Mouse (Mus musculus): ENCODE measurements around the gene Adh6a. TPM values are rescaled to one million over a fixed set of nuclear protein-coding genes. Genes with fewer than 3 reads are reported as not detected.

The Adh6a gene
- total and polyA plus RNA-seq, 3 experiments = 1.5 TPM; not detected in 2

GRCm38 (mm10) chr3:138306290-138306683 lies 6.8 kb upstream of the Adh6a start:
- H3K4me3 ChIP-seq (ENCODE audit: control insufficient read depth in 1 of 2, insufficient read depth in 1 of 2, low read depth in 2 of 2, low read length in 2 of 2) = no peak overlapping the region
- H3K27me3 ChIP-seq (ENCODE audit: control insufficient read depth in 1 of 2, insufficient read depth in 2 of 2, low read length in 2 of 2) = peaks cover 2% of the 10 kb centered on the region in 2 experiments; a peak in 2 of 4 replicates
- no peaks in the 10 kb centered on the region for H3K4me1 ChIP-seq (ENCODE audit: control insufficient read depth in 1 of 2, insufficient read depth in 2 of 2, low read length in 2 of 2)
- DNase-seq (ENCODE audit: low read depth, low spot score) = no peak
- H3K36me3 ChIP-seq (ENCODE audit: control insufficient read depth in 1 of 2, insufficient read depth in 2 of 2, low read length in 2 of 2) = no peaks in the 10 kb centered on the region
- no peak overlapping the region for H3K27ac ChIP-seq (ENCODE audit: control insufficient read depth, low read depth, low read length)
- H3K9me3 ChIP-seq (replicated peaks; ENCODE audit: insufficient read depth, low read length) = no peaks in the 10 kb centered on the region
- H3K79me2 ChIP-seq (ENCODE audit: control insufficient read depth, insufficient read depth, low read length, poor library complexity) = no peaks in the 10 kb centered on the region
- TF ChIP-seq E2F4 (IDR thresholded peaks at IDR 0.05; ENCODE audit: borderline replicate concordance, low read depth, low read length) (no peak), ZKSCAN1 (IDR thresholded peaks at IDR 0.05; ENCODE audit: low read depth, low read length) (no peak), GABPA (IDR thresholded peaks at IDR 0.05; ENCODE audit: low read depth, low read length) (no peak), GATA1 (IDR thresholded peaks at IDR 0.05; ENCODE audit: low read depth, low read length) (no peak), ELF1 (IDR thresholded peaks at IDR 0.05; ENCODE audit: low read depth, low read length) (no peak), BHLHE40 (IDR thresholded peaks at IDR 0.05; ENCODE audit: borderline replicate concordance, low read depth, low read length) (no peak), MYB (IDR thresholded peaks at IDR 0.05; ENCODE audit: low read depth, low read length) (no peak), MAFK (IDR thresholded peaks at IDR 0.05; ENCODE audit: borderline replicate concordance, low read depth, low read length) (no peak), RCOR1 (IDR thresholded peaks at IDR 0.05; ENCODE audit: low read depth, low read length) (no peak), USF2 (IDR thresholded peaks at IDR 0.05; ENCODE audit: borderline replicate concordance in 1 of 2, insufficient read depth in 1 of 2, low read depth in 1 of 2, low read length in 2 of 2) (no peak), POLR2AphosphoS5 (IDR thresholded peaks at IDR 0.05; ENCODE audit: borderline replicate concordance, low read depth, low read length) (no peak), MAZ (IDR thresholded peaks at IDR 0.05; ENCODE audit: low read depth, low read length) (no peak), TAL1 (IDR thresholded peaks at IDR 0.05; ENCODE audit: low read length) (no peak), CHD1 (IDR thresholded peaks at IDR 0.05; ENCODE audit: low read depth, low read length) (no peak), MAX (IDR thresholded peaks at IDR 0.05; ENCODE audit: low read length) (no peak), TCF12 (IDR thresholded peaks at IDR 0.05; ENCODE audit: low read depth, low read length) (no peak), JUND (IDR thresholded peaks at IDR 0.05; ENCODE audit: low read depth, low read length) (no peak), EP300 (IDR thresholded peaks at IDR 0.05; ENCODE audit: low read depth in 1 of 2, low read length in 2 of 2) (no peak)
- no peak overlapping the region for H3K9ac ChIP-seq (ENCODE audit: control insufficient read depth, low read depth, low read length, poor library complexity, severe bottlenecking)

GRCm38 (mm10) chr3:138309910-138310309 lies 3.2 kb upstream of the Adh6a start:
- no peak for TF ChIP-seq ZNF384 (IDR thresholded peaks at IDR 0.05; ENCODE audit: low read depth, low read length)
- TF ChIP-seq BHLHE40 (IDR thresholded peaks at IDR 0.05; ENCODE audit: borderline replicate concordance, low read depth, low read length) = no peak
- TF ChIP-seq ZC3H11A (IDR thresholded peaks at IDR 0.05; ENCODE audit: low read depth, low read length) = no peak
- no peak for TF ChIP-seq UBTF (IDR thresholded peaks at IDR 0.05; ENCODE audit: borderline replicate concordance, insufficient read depth, low read depth, low read length)
- TF ChIP-seq MAZ (IDR thresholded peaks at IDR 0.05; ENCODE audit: low read depth, low read length) = no peak
- TF ChIP-seq JUND (IDR thresholded peaks at IDR 0.05; ENCODE audit: low read depth, low read length) = no peak
- TF ChIP-seq GATA1 (IDR thresholded peaks at IDR 0.05; ENCODE audit: low read depth, low read length) = no peak
- no peak for TF ChIP-seq MAFK (IDR thresholded peaks at IDR 0.05; ENCODE audit: borderline replicate concordance, low read depth, low read length)
- TF ChIP-seq TBP (IDR thresholded peaks at IDR 0.05; ENCODE audit: low read depth, low read length) = no peak
- no peak for TF ChIP-seq HCFC1 (IDR thresholded peaks at IDR 0.05; ENCODE audit: low read depth, low read length)
- TF ChIP-seq EP300 (IDR thresholded peaks at IDR 0.05; ENCODE audit: low read depth in 1 of 2, low read length in 2 of 2) = no peak
- TF ChIP-seq SIN3A (IDR thresholded peaks at IDR 0.05; ENCODE audit: low read length) = no peak
- no peak for TF ChIP-seq POLR2AphosphoS5 (IDR thresholded peaks at IDR 0.05; ENCODE audit: borderline replicate concordance, low read depth, low read length)
- no peak for TF ChIP-seq GABPA (IDR thresholded peaks at IDR 0.05; ENCODE audit: low read depth, low read length)
- no peak for TF ChIP-seq NELFE (IDR thresholded peaks at IDR 0.05; ENCODE audit: low read depth, low read length)
- H3K9me3 ChIP-seq (replicated peaks; ENCODE audit: insufficient read depth, low read length) = no peaks in the 10 kb centered on the region
- no peaks in the 10 kb centered on the region for H3K4me1 ChIP-seq (ENCODE audit: control insufficient read depth in 1 of 2, insufficient read depth in 2 of 2, low read length in 2 of 2)
- H3K27me3 ChIP-seq (ENCODE audit: control insufficient read depth in 1 of 2, insufficient read depth in 2 of 2, low read length in 2 of 2) = 0 out of 4 replicates have a peak, but pooled peaks cover 0 to 1% of the 10 kb centered on the region in 2 experiments
- no peak overlapping the region for H3K4me3 ChIP-seq (ENCODE audit: control insufficient read depth in 1 of 2, insufficient read depth in 1 of 2, low read depth in 2 of 2, low read length in 2 of 2)
- no peaks in the 10 kb centered on the region for H3K79me2 ChIP-seq (ENCODE audit: control insufficient read depth, insufficient read depth, low read length, poor library complexity)
- H3K36me3 ChIP-seq (ENCODE audit: control insufficient read depth in 1 of 2, insufficient read depth in 2 of 2, low read length in 2 of 2) = no peaks in the 10 kb centered on the region
- no peak for DNase-seq (ENCODE audit: low read depth, low spot score)
- no peak overlapping the region for H3K9ac ChIP-seq (ENCODE audit: control insufficient read depth, low read depth, low read length, poor library complexity, severe bottlenecking)
- no peak overlapping the region for H3K27ac ChIP-seq (ENCODE audit: control insufficient read depth, low read depth, low read length)
